Mouse (Mus musculus) mouse embryonic stem cell (cell line): ENCODE measurements around the gene D430041D05Rik.

Experiments used
- in situ Hi-C, 2 experiments: fragments of 300-500 bp; cut with MboI; formaldehyde crosslinking; loops; 1 replicate in 1 of 2; 3 replicates in 1 of 2; pipeline ENCODE4 v1.14.3; 2019 to 2020; ENCODE audit warnings: low sequenced_read_pairs in 2 of 2, low pct_unique_long_range_greater_than_20kb in 1 of 2, mixed read lengths in 1 of 2; ENCODE audit not compliant: unreplicated experiment in 1 of 2

The D430041D05Rik gene

DNA sequence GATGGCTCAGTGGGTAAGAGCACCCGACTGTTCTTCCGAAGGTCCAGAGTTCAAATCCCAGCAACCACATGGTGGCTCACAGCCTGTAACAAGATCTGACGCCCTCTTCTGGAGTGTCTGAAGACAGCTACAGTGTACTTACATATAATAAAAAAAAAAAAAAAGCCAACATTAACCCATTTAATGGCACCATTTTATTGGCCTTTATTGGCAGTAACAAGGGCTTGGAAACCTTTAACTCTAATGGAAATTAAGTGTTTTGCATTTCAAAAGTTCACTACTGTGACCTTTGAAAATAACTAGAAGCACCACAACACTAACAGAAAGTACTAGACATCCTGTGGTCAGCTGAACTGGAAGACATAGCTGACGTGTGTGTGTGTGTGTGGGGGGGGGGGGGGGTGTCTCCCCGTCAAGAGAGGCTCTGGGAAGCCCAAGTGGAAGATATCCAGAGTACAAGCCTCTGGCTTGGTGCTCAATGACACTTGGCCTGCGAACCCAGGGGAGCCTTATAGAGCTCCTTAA is 39.1 kb downstream of the D430041D05Rik start:
- in situ Hi-C loops = no loop called here

DNA sequence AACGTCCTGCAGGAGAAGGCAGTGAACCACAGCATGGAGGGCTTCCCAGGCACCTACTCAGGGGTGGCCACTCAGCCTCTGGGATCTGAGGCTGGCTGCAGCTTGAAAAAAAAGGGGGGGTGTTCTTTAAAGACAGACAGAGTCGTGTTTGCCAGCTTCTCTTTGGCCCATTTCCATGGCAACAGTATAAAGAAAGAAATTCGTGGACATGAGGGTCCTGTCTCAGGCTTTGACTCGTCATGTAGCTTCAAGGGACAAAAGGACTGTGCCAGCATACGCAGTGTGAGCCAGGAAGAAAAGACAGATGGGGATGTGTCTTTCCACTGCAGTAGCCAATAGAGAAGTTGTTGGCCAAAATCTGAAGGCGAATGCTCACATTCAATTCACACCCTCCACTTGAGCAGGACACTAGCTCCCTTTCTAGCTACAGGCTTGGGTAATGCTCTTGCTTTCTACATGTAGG is 42.9 kb downstream of the D430041D05Rik start:
- in situ Hi-C loops = no loop called here

GRCm38 (mm10) chr2:104367291-104367690 is 43.5 kb downstream of the D430041D05Rik start:
- in situ Hi-C loops = no loop called here

- in situ Hi-C loops = no loop called here
Observed at GRCm38 (mm10) chr2:104359305-104359704, 51.5 kb downstream of the D430041D05Rik start.

DNA sequence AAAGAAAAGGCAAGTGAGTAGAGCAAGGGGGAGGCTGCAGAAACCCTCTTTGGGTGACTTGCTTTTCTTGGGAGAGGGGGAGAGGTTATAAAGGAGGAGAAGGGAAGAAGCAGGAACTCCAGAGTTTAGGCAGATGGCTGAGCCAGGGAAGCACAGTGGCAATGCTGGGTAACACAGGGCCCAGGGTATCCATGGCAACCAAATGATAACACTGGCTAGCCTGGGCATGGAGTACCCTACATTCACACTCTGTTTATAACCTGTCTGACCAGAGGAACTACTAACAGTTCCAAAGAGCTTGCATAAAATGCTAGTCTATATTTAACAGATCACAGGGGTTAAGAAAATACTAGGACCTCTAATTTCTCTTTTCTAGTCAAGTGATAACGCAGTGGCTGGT is 51.9 kb downstream of the D430041D05Rik start:
- in situ Hi-C loops = no loop called here

- in situ Hi-C loops = no loop called here
Observed at GRCm38 (mm10) chr2:104356531-104356930, 54.3 kb downstream of the D430041D05Rik start.

DNA sequence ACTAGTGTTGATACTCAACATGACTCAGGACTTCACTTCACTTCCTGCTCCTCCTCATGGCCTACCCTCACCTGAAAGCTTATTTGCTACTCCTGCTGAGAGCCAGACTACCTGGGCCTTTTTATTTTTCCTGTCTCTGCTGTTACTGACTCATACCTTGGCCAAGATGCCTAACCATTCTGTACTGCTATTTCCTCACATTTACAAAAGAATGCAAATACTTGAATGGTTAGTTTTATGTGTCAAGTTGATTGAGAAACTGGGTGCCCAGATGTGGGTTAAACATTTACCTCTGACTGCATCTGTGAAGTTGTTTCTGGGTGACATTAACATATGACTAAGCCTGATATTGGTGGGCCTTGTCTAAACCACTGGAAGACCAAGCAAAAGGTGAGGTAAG is 56.7 kb downstream of the D430041D05Rik start:
- in situ Hi-C loops = no loop called here

GRCm38 (mm10) chr2:104352204-104352493 is 58.7 kb downstream of the D430041D05Rik start:
- in situ Hi-C loops = no loop called here

DNA sequence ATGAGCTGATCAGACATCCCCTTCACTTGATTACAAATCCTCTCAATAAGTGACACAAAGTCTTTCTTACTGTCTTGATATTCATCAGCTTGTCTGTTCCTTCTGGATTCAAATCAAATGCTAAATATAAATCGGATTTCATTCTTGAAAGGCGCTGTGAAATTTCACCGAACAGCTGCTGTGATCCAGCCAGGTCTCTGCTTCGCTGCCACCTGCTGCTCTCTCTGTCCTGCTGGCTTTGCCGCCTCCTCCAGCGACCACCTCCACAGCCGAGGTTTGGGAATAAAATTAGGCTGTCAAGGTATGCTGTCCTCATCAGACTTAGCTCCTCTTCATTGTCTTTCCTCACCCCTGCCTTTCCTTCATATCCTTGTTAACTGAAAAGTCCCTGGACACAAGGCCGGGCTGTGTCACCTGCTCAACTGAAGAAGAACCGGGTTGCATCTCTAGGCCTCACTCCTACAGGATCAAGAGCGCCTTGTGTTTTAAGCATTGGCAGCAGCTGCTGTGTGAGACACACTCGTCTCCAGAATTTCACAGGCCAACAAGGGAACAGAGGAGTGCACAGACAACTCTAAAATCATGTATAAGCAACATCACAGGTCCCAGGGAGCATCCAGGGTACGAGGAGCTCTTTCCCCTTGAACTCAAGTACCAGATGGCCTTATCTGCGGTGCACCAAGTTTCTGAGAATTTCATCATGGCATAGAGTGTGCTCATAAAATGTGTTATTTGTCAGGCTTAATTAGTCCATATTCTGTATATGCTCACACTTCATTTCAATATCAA is 59.2 kb downstream of the D430041D05Rik start:
- in situ Hi-C loops = no loop called here

- in situ Hi-C loops = no loop called here
Observed at GRCm38 (mm10) chr2:104337619-104338018, 73.2 kb downstream of the D430041D05Rik start.

DNA sequence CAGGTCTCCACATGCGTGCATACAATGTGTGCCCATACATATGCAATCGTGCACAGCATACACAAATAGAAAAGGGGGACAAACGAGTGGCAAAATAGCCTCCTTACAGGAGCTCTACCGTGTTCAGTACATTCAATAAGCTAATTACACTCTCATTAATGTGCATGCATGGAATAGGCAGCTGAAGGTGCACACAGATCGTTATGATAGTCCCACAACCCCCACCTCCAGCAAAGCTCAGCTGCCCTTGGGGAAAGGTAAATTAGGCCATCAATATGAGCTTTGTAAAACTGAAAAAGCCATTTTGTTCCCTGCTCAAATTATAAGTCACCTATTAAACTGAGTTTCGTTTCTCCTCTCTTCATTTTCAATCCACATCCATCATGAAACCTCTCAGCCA is 75.0 kb downstream of the D430041D05Rik start:
- in situ Hi-C loops = no loop called here

DNA sequence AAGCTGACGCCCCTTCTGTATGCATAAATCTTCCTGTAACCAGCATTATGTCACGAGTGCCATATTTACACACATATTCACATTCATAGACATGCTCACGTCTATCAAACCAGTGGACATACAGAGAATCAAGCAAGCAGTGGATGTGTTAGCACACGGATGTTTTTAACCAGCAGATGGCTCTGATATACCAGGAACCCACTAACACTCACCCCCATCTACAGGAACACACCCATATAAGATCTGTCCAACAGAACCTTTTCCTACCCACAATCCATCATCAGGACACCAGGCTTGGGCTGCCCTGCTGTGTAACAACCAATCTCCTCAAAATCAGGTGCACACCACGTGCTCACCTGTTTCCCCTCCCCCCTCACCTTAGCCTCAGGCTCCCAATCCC is 76.9 kb downstream of the D430041D05Rik start:
- in situ Hi-C loops = no loop called here

GRCm38 (mm10) chr2:104332707-104333106 is 78.1 kb downstream of the D430041D05Rik start:
- in situ Hi-C loops = no loop called here

DNA sequence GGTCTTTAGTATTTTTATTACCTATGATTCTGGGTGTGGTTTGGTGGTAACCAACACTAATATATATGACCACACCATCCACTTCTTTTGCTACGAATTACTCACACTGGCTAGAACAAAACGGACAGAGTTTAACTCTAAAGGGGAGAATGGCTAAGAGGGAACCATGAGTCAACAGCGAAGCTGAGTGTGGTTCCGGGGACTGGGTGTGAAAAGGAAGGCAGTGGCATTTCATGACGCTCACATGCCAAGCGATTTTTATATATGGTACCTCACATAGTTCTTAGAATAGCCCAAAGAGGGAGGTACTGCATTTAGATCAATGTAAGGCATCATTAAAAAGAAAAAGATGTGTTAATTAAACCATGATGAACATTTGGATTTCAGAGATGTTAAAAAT is 79.6 kb downstream of the D430041D05Rik start:
- in situ Hi-C loops = no loop called here

DNA sequence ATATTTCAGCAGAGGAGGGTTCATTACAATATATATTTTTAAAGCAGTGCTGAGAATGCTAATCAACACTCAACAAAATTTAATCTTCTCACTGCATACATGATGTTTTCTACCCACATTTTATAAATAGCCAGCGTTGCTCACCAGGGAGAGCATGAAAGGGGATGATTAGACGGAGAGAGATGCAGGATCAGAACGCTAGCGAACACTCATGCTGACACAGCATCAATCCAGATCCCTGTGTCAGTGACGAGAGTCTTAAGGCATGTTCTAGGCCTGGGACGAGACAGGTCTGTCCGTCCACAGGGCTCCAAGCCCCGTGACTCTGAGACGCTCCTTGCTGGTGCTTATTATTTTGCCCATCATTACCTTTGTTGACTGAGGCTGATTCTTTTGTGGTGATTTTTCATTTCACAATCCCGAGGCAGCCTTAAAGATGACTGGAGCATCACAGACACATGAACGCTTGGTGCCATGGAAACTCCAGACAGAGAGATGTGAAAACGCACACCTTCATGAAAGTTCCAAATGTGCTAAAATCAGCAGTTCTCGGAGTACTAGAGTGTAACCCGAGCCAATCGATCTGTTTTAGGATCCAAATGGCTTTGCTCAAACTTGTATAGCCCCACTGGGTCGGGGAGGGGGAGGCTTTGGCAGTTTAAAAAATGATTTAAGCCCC is 83.6 kb downstream of the D430041D05Rik start:
- in situ Hi-C loops = no loop called here

DNA sequence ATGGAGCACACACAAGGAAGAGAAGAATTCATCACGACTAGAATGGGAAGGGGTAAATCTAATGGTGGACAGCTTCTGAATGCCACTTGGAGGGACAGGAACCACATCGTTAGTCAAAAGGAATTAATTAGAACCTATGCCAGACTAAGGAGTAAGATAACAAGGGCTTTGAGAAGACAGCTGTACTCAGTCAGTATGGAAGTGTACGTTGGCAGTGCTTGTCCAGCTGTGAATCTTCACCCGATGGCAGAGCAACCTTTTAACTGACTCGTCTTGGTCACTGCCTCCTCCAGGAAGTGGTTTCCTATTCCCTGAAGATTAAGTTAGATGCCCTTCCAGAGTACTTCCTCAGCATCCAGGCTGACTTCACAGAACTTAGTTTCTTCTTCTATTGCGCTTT is 87.0 kb downstream of the D430041D05Rik start:
- in situ Hi-C loops = no loop called here

DNA sequence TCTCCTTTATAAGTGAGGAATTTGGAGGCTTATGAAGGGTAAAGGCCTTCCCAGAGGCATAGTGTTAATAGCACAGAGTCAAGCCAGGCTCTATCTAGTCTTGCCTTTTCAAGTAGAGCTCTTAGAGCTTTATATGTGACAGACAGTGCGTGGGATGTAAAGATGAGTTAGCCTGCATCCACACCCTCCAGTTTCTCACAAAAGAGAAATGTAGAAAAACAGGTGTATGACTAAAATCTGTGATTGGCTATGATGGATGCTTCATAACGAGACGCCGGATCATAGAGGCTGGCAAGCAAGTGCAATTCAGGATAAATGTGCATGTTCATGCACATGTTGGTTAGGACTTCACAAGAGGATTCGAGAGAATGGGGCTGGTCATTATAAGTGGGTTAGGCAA is 87.5 kb downstream of the D430041D05Rik start:
- in situ Hi-C loops = no loop called here

- in situ Hi-C loops = no loop called here
Observed at GRCm38 (mm10) chr2:104320061-104320624, 90.7 kb downstream of the D430041D05Rik start.

GRCm38 (mm10) chr2:104319443-104319842 is 91.4 kb downstream of the D430041D05Rik start:
- in situ Hi-C loops = no loop called here

DNA sequence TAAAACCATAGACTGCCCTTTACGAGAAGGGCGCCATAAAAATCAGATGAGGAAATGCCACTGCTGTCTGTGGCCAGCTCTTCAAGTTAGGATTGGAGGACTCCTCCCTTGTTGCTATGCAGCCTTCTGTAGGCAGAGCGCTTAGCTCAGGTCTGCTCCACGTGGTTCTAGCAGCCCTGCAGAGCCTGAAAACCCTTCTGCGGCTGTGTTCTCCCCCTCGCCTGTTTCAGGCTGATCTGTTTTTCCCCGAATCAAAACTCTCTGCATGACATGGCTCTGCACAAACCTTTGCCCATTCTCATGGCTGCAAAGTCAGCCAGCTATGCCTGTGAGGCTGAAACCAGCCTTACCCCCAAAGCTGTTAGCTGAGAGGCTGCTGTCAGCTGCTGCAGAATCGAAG is 91.9 kb downstream of the D430041D05Rik start:
- in situ Hi-C loops = no loop called here
